Mouse (Mus musculus): ENCODE measurements around the gene Olfr543.
"Not testable (repeated sequence)": the region's sequence is repeated elsewhere in the genome, so short reads cannot be mapped to it uniquely, and the experiment has no call there.

Olfr543 gene

GRCm38 (mm10) chr7:102481579-102481978 lies at the start of gene Olfr543:
TSS of gene Olfr543 (minus strand) at chr7:102481679.
- DNase-seq: no peak

DNA sequence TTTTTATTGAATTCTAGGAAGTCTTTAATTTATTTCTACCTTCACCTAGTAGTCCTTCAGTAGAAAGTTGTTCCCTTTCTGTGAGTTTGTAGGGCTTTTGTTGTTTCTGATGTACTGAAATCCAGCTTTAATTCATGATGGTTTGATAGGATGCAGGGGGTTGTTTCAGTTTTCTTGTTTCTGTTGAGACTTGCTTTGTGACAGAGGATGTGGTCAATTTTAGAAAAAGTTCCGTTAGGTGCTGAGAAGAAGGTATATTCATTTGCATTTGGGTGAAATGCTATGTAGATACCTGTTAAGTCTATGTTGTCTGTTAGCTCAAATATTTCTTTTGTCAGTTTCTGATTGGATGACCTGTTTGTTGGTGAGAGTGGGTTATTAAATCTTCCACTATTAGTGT lies 47.6 kb upstream of the Olfr543 start:
- no peak for DNase-seq

GRCm38 (mm10) chr7:102517051-102517335 lies 35.5 kb upstream of the Olfr543 start:
- DNase-seq: no peak

DNA sequence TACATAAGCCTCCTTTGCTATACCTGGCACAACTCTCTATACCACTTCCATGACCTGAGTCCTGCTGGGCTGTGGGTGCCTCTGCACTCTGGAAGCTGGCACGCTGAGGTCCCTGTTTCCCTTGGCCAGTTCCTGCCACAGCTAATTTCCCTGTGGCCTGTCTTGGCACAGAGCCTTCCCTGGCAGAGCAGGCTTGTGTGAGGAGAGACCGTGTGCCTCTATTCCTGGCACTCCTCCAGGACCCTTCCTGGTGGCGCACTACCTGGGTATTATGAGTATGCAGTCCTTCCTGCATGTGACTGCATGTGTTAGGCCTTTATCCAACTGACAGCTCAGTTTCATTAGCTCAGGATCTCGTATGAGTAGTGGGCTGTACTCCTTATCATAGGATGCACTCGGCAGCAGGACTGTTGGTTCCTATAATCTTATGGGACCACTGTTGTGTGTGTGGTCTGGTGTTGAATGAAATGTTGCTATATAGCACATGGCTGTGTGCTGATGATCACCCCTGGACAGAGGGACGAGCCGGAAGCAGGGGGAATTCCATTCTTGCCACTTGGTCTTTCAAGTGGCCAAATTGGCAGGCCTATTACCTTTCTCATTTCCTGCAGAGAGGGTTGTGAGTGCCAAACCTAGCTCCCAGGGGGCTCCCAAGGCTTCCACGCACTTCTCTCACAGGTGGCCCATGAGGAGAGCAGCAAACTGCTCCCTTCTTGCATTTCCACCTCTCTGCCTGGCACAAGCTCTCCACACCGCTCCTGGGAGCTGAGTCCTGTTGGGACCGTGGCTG lies 35.0 kb upstream of the Olfr543 start:
- DNase-seq: no peak

DNA sequence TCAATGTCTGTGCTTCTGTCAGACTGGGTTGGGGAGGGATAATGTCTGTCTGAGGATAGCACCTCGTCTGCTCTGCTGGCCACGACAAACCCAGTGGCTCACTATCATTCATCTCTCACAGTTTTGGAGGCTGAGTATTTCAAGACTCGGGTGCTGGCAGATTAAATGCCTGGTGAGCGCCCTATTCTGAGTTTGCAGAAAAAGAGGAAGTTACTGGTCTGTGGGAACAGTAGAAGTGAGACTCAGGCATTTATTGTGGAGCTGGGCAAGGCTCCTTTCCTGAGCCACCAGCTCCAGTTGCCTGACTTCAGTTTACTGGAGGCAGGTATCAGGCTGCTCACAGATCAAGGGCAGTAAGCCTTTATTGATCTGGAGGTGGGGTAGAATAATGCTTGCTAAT lies 32.7 kb upstream of the Olfr543 start:
- no peak for DNase-seq

GRCm38 (mm10) chr7:102512814-102513435 lies 31.4 kb upstream of the Olfr543 start:
- peak; percentile 98 for DNase-seq

- DNase-seq: no peak
Observed at GRCm38 (mm10) chr7:102511927-102512326, 30.4 kb upstream of the Olfr543 start.

DNA sequence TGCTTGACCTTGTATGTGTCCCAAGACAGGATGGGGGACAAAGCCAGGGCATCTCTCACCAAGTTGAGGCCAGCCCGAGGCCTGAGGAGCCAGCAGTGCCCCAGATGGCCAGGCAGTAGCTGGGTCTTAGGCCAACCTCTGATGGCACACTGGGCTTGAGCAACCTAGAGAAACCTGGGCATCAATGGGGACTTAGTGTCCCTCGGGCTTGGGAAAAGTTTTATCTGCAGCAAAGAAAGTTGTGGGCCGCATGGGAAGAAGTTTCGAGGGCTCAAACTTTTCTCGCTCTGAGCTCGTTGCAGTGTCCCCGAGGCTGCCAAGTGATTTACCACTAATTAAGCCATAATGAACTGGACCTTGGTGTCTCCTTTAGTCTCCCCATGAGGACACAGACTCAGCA lies 28.2 kb upstream of the Olfr543 start:
- no peak for DNase-seq

DNA sequence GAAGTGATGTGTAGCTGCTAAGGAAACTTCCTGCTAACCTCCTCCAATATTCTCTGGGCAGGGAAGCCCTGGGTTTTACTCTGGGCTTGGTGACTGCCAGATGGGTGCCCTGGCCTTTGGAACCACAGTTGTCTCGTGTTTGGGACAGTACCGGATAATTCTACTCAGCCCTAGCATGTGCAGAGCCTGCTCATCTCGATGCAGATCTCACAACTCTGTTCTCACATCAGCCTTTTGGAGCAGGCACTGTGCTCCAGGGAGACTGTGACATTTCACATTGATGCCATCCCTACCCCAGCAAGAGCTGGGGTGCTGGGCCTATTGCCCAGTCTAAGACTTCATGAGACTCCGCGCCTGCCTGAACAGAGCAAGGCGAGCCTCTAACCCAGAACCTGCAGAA lies 27.2 kb upstream of the Olfr543 start:
- DNase-seq: no peak

GRCm38 (mm10) chr7:102508066-102508465 lies 26.6 kb upstream of the Olfr543 start:
- no peak for DNase-seq

- DNase-seq: peak; percentile 78
Observed at GRCm38 (mm10) chr7:102506848-102507247, 25.4 kb upstream of the Olfr543 start.

DNA sequence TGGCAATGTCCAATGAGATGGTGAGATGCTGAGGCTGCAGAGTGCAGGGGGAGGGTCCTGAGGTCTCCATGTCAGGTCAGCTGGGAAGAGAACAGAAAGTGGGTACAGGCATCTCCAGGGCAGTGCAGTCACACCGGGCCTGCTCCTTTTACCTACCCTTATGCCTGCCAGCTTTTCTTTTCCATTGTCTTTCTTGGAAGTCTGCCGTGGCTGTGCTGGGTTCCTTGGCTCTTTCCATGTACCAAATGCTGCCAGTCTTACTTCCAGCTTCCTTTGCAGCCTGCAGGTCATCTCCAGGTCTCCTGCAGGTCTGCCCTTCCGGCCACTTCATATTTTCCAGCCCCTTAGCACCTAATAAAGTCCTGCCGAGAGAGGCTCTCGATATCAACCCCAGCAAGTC lies 20.5 kb upstream of the Olfr543 start:
- DNase-seq: no peak

- DNase-seq: no peak
Observed at GRCm38 (mm10) chr7:102499473-102499872, 18.0 kb upstream of the Olfr543 start, which contains the start of gene Olfr545. TSS of gene Olfr545 (minus strand) at chr7:102499573.

- DNase-seq: not testable (repeated sequence)
Observed at GRCm38 (mm10) chr7:102494416-102494815, 12.9 kb upstream of the Olfr543 start.

- DNase-seq: no peak
Observed at GRCm38 (mm10) chr7:102488161-102488560, 6.7 kb upstream of the Olfr543 start, which contains the start of gene Olfr544. TSS of gene Olfr544 (minus strand) at chr7:102488313.

DNA sequence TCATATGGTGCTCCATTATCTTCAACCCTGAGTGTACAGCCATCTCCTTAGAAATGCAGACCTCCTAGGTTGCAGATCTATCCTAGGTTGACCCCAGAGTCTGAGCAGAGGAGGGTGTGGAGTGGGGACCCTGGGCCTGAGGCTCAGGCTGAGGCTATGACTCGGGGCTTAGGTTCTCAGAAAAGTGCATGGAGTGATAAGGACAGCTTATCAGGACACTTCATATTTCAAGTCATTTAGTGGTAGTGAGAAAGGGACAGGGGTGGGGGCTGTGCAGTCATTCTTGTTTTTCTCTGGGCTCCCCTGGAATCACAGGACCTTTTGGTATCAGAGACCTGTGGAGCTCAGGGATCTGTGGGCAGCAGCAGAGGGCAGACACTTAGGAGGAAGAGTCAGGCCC lies 4.6 kb upstream of the Olfr543 start:
- DNase-seq: no peak

DNA sequence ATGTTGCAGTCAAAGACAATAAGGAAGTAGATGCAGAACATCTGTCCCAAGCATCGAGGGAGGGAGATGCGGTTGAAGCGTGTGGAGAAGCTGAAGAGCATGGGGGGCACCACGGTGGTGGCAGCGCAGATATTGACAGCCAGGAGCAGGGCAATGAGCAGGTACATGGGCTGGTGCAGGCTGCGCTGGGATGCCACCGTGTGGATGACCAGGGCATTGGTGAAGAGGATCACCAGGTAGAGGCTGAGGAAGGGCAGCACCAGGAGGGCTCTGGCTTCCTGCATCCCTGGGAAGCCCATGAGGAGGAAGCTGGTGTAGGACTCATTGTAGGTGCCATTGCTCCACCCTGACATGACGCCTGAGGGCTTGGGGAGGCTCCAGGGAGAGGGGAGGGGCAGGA lies 3.3 kb upstream of the Olfr543 start:
- DNase-seq: not testable (repeated sequence)

DNA sequence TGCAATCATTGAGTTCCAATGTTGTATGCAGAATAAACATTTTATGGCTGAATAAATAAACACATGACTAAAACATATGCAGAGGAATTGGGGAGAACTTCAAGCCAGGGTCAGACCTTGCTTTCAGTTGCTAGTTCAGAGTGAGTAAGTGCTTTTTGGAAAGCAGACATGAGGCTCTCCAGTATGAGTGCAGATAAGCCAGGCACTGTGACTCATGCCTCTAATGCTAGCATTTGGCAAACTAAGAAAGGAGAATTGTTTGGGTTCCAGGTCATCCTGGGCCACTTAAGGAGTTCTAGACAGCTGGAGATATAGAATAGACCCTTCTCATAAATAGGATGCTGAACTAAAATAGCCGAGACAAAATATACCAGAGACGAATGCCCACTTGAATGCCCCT lies 2.2 kb upstream of the Olfr543 start:
- DNase-seq: no peak

- no peak for DNase-seq
Observed at GRCm38 (mm10) chr7:102480821-102481220, 658 bp downstream of the Olfr543 start.

- no peak for DNase-seq
Observed at GRCm38 (mm10) chr7:102479368-102480078, 2.0 kb downstream of the Olfr543 start.

- no peak for DNase-seq
Observed at GRCm38 (mm10) chr7:102478926-102479325, 2.6 kb downstream of the Olfr543 start.

- no peak for DNase-seq
Observed at GRCm38 (mm10) chr7:102478425-102478824, 3.1 kb downstream of the Olfr543 start.

DNA sequence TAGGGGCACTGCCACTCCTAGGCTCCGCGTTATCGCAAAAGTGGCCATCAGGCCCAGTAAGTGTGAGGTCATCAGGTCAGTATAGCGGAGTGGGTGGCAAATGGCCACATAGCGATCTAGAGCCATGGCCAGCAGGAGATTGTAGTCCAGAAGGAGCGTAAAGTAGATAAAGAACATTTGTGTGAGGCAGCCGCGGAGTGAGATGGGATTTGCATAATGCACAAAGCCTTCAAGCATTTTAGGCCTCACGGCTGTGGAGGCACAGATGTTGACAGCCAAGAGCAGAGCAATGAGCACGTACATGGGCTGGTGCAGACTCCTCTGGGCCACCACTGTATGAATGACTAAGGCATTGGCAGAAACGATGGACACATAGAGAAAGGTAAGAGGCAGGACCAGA lies 4.1 kb downstream of the Olfr543 start:
- DNase-seq: no peak

DNA sequence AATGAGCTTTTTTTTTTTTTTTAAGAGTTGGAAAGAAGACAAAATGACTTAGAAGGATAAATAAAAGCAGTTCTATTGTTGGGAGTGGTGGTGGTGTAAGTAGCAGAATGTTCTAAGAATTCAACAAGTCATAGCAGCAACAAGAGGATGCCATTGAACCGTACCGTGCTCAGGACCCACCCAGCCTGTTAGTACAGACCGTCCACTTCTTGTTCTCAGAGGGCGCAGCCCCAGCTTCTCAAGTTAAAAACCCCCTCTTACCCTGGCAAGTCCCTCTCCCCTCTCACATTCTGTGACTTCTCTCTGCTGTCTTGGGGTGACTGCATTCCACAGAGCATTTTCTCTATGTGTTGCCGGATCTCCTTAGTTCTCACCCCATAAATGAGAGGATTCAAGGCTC lies 4.9 kb downstream of the Olfr543 start:
- no peak for DNase-seq

Measured in thymus, postnatal 4 days (tissue).